Mouse (Mus musculus) neutrophil, adult 5-6 weeks (primary cell): Measurements from ENCODE around the gene Chadl. TPM values are rescaled to one million over a fixed set of nuclear protein-coding genes. Genes with fewer than 3 reads are reported as not detected.
"Not testable (repeated sequence)": the region's sequence is repeated elsewhere in the genome, so short reads cannot be mapped to it uniquely, and the experiment has no call there.

Source experiments
- ATAC-seq: fragments of 151-379, 151-347 bp; 2 replicates; pipeline ENCODE4 v1.8.0; 2017; ENCODE audit warnings: mild to moderate bottlenecking, moderate TSS enrichment; ENCODE audit not compliant: insufficient number of reproducible peaks, poor library complexity, low FRiP score, severe bottlenecking; ENCODE audit errors: extremely low read depth
- total RNA-seq: library from RNA; stranded (forward); fragments of 200-1000 nt; gene quantifications from 2 replicates; pipeline ENCODE4 v1.2.3, GENCODE M21; 2017

Chadl gene
- total RNA-seq, 1 experiment from 2014 or later: not detected

GRCm38 (mm10) chr15:81702306-81703093, 5.4 kb upstream of the Chadl start:
- ATAC-seq: no peak

GRCm38 (mm10) chr15:81701350-81701749, 4.3 kb upstream of the Chadl start:
- ATAC-seq: not testable (repeated sequence)

- no peak for ATAC-seq
Observed at GRCm38 (mm10) chr15:81700601-81701000, 3.5 kb upstream of the Chadl start.

- ATAC-seq: no peak
Observed at GRCm38 (mm10) chr15:81700161-81700560, 3.1 kb upstream of the Chadl start.

- no peak for ATAC-seq
Observed at GRCm38 (mm10) chr15:81698532-81698931, 1.4 kb upstream of the Chadl start.

- no peak for ATAC-seq
Observed at GRCm38 (mm10) chr15:81697847-81698246, 760 bp upstream of the Chadl start.

- ATAC-seq: no peak
Observed at GRCm38 (mm10) chr15:81694891-81695290, 2.2 kb downstream of the Chadl start.

GRCm38 (mm10) chr15:81693967-81694881, 2.9 kb downstream of the Chadl start:
- ATAC-seq: peak; percentile 82

GRCm38 (mm10) chr15:81693366-81693966, 3.6 kb downstream of the Chadl start:
- ATAC-seq: 0 out of 2 replicates have a peak, but pooled peaks have one; percentile 1

GRCm38 (mm10) chr15:81680301-81680805, 16.7 kb downstream of the Chadl start:
- ATAC-seq: no peak

- no peak for ATAC-seq
Observed at GRCm38 (mm10) chr15:81676637-81677036, 20.4 kb downstream of the Chadl start.

GRCm38 (mm10) chr15:81670231-81670640, 26.9 kb downstream of the Chadl start:
- ATAC-seq: no peak

GRCm38 (mm10) chr15:81666957-81667356, 30.1 kb downstream of the Chadl start:
- ATAC-seq: no peak

GRCm38 (mm10) chr15:81663697-81664561, 33.2 kb downstream of the Chadl start, which contains the start of gene L3mbtl2:
Gene L3mbtl2, plus strand, starts transcription at chr15:81663889.
- ATAC-seq: peak; percentile 99

GRCm38 (mm10) chr15:81663281-81663680, 33.8 kb downstream of the Chadl start:
- no peak for ATAC-seq

- ATAC-seq: no peak
Observed at GRCm38 (mm10) chr15:81661701-81662100, 35.4 kb downstream of the Chadl start.

GRCm38 (mm10) chr15:81650636-81651035, 46.5 kb downstream of the Chadl start:
- ATAC-seq: no peak
